Mouse (Mus musculus): ENCODE measurements at regions not wholly inside any gene's neighbourhood (a gene's known extent, or its start where the extent isn't known, plus 50 kb on each side); places are given as distances from the start of the nearest gene placed in this dataset.

GRCm38 (mm10) chr7:130058267-130058666, 461.9 kb downstream of the Ate1 start:
- TF ChIP-seq CTCF (IDR thresholded peaks at IDR 0.05; ENCODE audit: control insufficient read depth, insufficient read depth, insufficient replicate concordance, low read depth, low read length) (no peak), POLR2A (IDR thresholded peaks at IDR 0.05; ENCODE audit: control insufficient read depth, low read depth, low read length) (no peak)
